Mouse (Mus musculus): ENCODE results near the gene Parp12. TPM values are rescaled to one million over a fixed set of nuclear protein-coding genes. Genes with fewer than 3 reads are reported as not detected.

Parp12 gene
- polyA plus RNA-seq, 1 experiment = 51.8 TPM

- H3K4me3 ChIP-seq (replicated peaks; ENCODE audit: extremely low read depth, low read depth, low read length) = no peak overlapping the region
- no peak for DNase-seq
- WGBS = 66% methylated on average over 6 of the region's 6 CpGs
- peaks cover 3% of the 10 kb centered on the region; the same call in 1 of the 2 replicates for H3K4me1 ChIP-seq (ENCODE audit: control insufficient read depth, insufficient read depth, low read length)
- TF ChIP-seq POLR2A (IDR thresholded peaks at IDR 0.05; ENCODE audit: borderline replicate concordance, extremely low read depth, low read depth, low read length) (no peak), CTCF (IDR thresholded peaks at IDR 0.05; ENCODE audit: insufficient read depth, low read length) (no peak)
Measured at GRCm38 (mm10) chr6:39050836-39051235, 67.3 kb downstream of the Parp12 start.

GRCm38 (mm10) chr6:39049141-39049540, 69.0 kb downstream of the Parp12 start:
- Histone ChIP-seq H3K4me3 (replicated peaks; ENCODE audit: extremely low read depth, low read depth, low read length) (no peak overlapping the region), H3K4me1 (ENCODE audit: control insufficient read depth, insufficient read depth, low read length) (no peaks in the 10 kb centered on the region)
- WGBS = 44% methylated on average over 5 of the region's 5 CpGs
- no peak for TF ChIP-seq CTCF (IDR thresholded peaks at IDR 0.05; ENCODE audit: insufficient read depth, low read length)
- TF ChIP-seq POLR2A (IDR thresholded peaks at IDR 0.05; ENCODE audit: borderline replicate concordance, extremely low read depth, low read depth, low read length) = no peak
- DNase-seq = no peak

- no peak for DNase-seq
Measured at GRCm38 (mm10) chr6:39040451-39040850, 77.7 kb downstream of the Parp12 start.

More at GRCm38 (mm10) chr6:39040451-39040850, 77.7 kb downstream of the Parp12 start:
- no peak overlapping the region for H3K4me3 ChIP-seq (replicated peaks; ENCODE audit: extremely low read depth, low read depth, low read length)
- H3K4me1 ChIP-seq (ENCODE audit: control insufficient read depth, insufficient read depth, low read length) = no peaks in the 10 kb centered on the region
- TF ChIP-seq CTCF (IDR thresholded peaks at IDR 0.05; ENCODE audit: insufficient read depth, low read length) (no peak), POLR2A (IDR thresholded peaks at IDR 0.05; ENCODE audit: borderline replicate concordance, extremely low read depth, low read depth, low read length) (no peak)
- 71% methylated on average over 9 of the region's 9 CpGs for WGBS

Other genes starting within 250 kb of the Parp12 start
- 7.3 and 9.1 TPM in 2 replicates for gene Tbxas1, start 242.9 kb downstream of the Parp12 start, polyA plus RNA-seq (2012; rRNA removed)
- 54.8 and 56.1 TPM in 2 replicates for gene Hipk2, start 242.2 kb downstream of the Parp12 start, polyA plus RNA-seq (2012; rRNA removed)
- 2.7 and 4.0 TPM in 2 replicates for gene Kdm7a, start 88.4 kb upstream of the Parp12 start, polyA plus RNA-seq (2012; rRNA removed)

Data from lung, adult 2 months (tissue).